Mouse (Mus musculus) left cerebral cortex, postnatal 14 days (tissue): ENCODE data around the gene Itga9. TPM values are rescaled to one million over a fixed set of nuclear protein-coding genes. Genes with fewer than 3 reads are reported as not detected.

ENCODE experiments used
- DNase-seq, 2 experiments: peaks; one replicate each; pipeline ENCODE4 v3.0.0; 2021 to 2022; ENCODE audit warnings: low spot score in 2 of 2, mixed read lengths in 1 of 2
- intact Hi-C: fragments of 180-260 bp; cut with DNase I; formaldehyde crosslinking; loops from one replicate; pipeline ENCODE4 v1.15.1; 2025
- total RNA-seq, 2 experiments: library from RNA; stranded (reverse); gene quantifications; 2 replicates each; pipeline ENCODE4 v1.2.3; 2021

Gene Itga9
- total RNA-seq, 2 experiments from 2014 or later = 7.3 to 8.9 TPM

GRCm38 (mm10) chr9:118920798-118921515 is 314.5 kb downstream of the Itga9 start:
- DNase-seq = peak; percentile 84 to 87
- intact Hi-C loops = loop anchor here (2.0 kb wide), 1 partner anchor 146 kb away; no protein-coding TSS in a partner anchor

GRCm38 (mm10) chr9:118921926-118922325 is 315.4 kb downstream of the Itga9 start:
- DNase-seq = no peak
- intact Hi-C loops = loop anchor here (1.0 to 2.0 kb wide), 2 partner anchors 107 to 145 kb away; no protein-coding TSS in a partner anchor

- intact Hi-C loops = loop anchor here (5.0 kb wide), 2 partner anchors 68 to 83 kb away; no protein-coding TSS in a partner anchor
These were observed 318.1 kb downstream of the Itga9 start for GRCm38 (mm10) chr9:118924554-118925085.

GRCm38 (mm10) chr9:118925286-118926110 is 319.0 kb downstream of the Itga9 start:
- intact Hi-C loops = loop anchor here (5.0 kb wide), 2 partner anchors 67 to 82 kb away; no protein-coding TSS in a partner anchor

More at GRCm38 (mm10) chr9:118924554-118925085, 318.1 kb downstream of the Itga9 start:
- DNase-seq = no peak

DNA sequence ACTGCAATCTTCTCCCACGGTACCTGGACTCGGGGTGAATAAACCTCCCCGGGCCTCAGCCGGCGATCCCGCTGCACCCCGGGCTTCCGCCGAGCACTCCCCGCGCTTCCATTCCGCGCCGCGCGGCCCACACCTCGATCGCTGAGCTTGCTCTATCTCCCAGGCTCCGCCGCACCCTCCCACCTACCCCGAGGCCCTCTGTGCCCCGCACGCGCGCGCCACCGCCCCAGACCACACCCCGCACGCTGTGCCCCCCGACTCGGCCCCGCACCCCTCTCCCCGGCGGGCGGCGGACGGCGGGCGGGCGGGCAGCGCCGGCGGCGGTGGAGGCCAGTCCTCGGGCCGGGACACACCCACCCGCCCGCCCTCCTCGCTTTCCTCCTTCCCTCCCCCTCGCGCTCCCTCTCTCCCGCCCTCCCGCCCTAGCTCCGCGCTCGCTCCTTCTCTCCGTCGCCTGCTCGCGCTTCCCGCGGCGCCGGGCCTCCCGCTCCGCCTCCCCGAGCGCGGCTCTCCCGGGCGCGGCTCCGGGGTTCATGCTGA is 319.7 kb downstream of the Itga9 start, which contains the start of gene Ctdspl:
TSS of gene Ctdspl (plus strand) at position 343 of the 540 bp plus-strand sequence.
- peak; percentile 39 to 62 for DNase-seq
- intact Hi-C loops = loop anchor here (5.0 kb wide), 2 partner anchors 66 to 81 kb away; no protein-coding TSS in a partner anchor

More at GRCm38 (mm10) chr9:118925286-118926110, 319.0 kb downstream of the Itga9 start:
- peak; percentile 95 to 96 for DNase-seq

DNA sequence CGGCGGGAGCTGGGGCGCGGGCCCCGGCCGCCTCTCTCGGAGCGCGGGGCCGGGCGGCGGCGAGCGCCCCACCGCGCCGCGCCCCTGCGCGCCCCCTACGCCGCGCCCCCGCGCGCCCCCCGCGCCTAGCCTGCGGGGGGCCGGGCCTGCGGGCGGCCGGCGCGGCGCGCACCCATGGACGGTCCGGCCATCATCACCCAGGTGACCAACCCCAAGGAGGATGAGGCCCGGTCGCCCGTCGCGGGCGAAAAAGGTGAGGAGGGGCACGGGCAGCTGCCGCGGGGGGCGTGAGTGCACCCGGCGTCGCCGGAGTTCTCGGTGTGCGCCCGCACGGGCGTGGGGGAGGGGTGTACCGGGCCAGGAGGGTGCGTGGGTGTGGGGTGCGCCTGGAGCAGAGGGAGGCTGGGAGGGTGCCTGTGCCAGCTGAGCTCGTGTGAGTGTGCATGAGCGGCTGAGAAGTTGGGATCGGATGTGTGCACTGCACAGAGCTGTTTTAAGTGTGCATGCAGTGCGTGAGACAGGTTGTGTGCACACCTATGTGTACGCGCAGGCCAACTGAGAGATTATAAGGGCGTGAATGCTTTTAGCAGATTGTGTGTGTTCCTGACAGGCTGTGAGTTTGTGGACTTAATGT is 320.3 kb downstream of the Itga9 start:
- DNase-seq = peak; percentile 79 to 81
- intact Hi-C loops = loop anchor here (5.0 kb wide), 2 partner anchors 65 to 80 kb away; no protein-coding TSS in a partner anchor

- DNase-seq = peak; percentile 40 to 51
- intact Hi-C loops = loop anchor here (5.0 kb wide), 2 partner anchors 65 to 80 kb away; no protein-coding TSS in a partner anchor
These were observed 321.0 kb downstream of the Itga9 start for GRCm38 (mm10) chr9:118927501-118927900.

DNA sequence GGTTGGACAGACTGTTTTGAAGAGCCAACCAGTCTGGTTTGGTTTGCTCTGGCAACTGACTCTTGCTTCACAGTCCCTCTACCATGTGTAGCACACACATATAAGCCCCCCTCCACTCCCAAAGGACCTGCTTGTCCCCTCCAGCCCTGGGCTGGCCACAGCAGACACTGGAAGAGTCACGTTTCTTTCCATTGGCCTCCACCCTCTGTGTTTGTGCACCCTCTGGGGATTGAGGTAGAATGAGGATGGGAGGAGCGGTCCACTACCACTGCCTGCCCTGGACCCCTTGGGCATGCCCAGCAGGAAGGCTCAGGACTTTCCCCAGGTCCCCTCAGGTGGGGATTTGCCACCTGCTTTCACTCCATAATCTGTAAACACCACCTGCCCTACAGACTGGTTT is 321.5 kb downstream of the Itga9 start:
- intact Hi-C loops = loop anchor here (5.0 kb wide), 2 partner anchors 64 to 79 kb away; no protein-coding TSS in a partner anchor
- no peak for DNase-seq

DNA sequence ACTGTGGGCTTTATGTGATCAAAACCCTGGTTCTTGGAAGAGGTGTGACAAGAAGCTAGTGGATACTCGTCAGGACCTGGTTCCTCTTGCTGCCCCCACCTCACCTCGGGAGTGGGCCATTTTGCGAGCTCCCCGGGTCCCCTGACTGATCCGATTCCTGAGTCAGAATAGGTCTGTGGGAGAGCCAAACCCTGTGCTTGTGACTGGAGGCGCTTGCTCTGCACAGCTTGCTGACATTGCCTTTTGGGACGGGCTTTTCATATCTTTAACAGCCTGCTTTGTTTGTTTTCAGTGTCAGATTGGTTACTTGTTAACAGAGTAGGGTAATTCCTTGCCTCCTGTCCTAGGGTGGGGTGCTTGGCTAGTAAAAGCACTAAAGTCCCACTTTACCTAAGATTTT is 322.2 kb downstream of the Itga9 start:
- no peak for DNase-seq
- intact Hi-C loops = loop anchor here (5.0 kb wide), 2 partner anchors 64 to 79 kb away; no protein-coding TSS in a partner anchor

- no peak for DNase-seq
- intact Hi-C loops = no loop called here
These were observed 324.1 kb downstream of the Itga9 start for GRCm38 (mm10) chr9:118930611-118931010.

- DNase-seq = no peak
These were observed 327.3 kb downstream of the Itga9 start for GRCm38 (mm10) chr9:118933800-118934199.

DNA sequence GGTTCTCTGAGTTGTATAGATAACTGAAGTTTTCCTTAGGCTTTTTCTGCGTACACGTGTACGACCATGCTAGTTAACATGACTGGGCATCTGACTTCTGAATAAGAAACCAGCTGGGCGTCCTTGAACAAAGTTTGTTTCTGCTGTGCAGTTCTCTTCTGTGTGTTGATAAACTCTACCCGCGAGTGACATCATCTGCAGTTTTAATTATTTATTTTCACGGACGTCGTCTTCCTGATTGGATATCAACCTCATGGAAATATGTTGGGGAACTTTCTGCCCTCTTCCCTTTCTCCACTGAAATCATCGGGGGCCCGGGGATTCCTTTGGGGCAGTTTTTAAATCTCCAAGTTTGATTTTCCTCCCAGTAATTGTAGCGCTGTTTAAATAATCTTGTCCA is 327.8 kb downstream of the Itga9 start:
- intact Hi-C loops = no loop called here
- no peak for DNase-seq

More at GRCm38 (mm10) chr9:118933800-118934199, 327.3 kb downstream of the Itga9 start:
- intact Hi-C loops = no loop called here

DNA sequence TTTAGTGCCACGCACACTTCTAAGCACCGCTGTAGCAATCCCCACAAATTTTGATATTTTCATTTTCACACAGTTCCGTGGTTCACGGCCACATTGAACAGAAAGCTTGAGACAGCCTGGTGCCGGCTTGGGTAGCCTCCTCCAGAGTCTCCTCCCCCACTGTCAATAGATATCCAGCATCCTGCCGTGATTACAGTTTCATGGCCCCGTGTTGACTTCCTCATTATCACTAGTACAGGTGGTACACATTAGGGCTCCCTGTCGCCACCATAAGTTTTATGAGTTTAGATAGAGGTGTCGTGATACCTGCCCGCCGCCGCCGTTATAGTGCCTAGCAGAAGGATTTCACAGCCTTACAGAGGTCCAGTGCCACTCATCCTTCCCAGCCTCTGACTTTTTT is 328.6 kb downstream of the Itga9 start:
- intact Hi-C loops = no loop called here
- DNase-seq = no peak

- no peak for DNase-seq
- intact Hi-C loops = no loop called here
These were observed 329.6 kb downstream of the Itga9 start for GRCm38 (mm10) chr9:118936071-118936470.

GRCm38 (mm10) chr9:118937515-118937914 is 331.0 kb downstream of the Itga9 start:
- intact Hi-C loops = no loop called here

DNA sequence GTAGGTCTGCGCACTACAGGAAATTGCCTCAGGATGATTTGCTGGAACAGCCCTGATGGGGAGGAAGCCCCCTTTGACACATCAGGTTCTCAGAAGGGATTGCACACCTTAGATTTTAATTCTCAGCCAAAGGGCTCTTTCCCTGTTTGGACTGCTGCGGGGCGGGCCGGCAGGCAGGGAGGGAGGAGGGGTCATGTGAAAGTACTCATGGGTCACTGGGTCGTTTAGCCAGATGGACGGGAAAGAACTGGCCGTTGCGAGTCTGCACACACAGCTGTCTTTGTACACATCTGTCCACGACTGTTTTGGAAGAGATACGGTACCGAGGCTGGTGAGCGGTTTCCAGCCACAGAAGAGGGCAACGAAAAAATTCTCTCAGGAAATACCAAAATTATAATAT is 332.9 kb downstream of the Itga9 start:
- intact Hi-C loops = no loop called here
- no peak for DNase-seq

More at GRCm38 (mm10) chr9:118937515-118937914, 331.0 kb downstream of the Itga9 start:
- peak in 1 of 2 experiments; percentile 53 for DNase-seq

DNA sequence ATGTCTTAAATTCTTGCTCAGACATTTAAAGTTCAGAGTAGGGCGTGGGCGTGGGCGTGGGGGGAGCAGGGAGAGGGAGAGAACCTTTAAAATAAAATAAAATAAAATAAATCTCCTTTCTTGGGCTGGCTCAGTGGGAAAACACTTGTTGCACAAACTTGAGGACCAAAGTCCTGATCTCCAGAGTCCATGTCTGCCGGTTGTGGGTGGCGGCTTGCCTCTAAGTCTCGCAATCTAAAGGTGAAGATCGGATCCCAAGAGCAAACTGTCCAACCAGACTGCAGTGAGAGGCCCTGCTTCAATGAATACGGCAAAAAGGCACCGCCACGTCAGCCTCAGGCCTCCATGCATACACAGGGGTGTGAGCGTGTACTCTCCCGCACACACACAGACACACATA is 333.3 kb downstream of the Itga9 start:
- intact Hi-C loops = no loop called here

GRCm38 (mm10) chr9:118940591-118941207 is 334.2 kb downstream of the Itga9 start:
- intact Hi-C loops = no loop called here
- DNase-seq = no peak

More for the DNA sequence above, 333.3 kb downstream of the Itga9 start:
- DNase-seq = no peak
